Mouse (Mus musculus) lung, postnatal 0 days (tissue): ENCODE results near the gene Nme2.

Experiments used
- CTCF ChIP-seq: IDR thresholded peaks from 2 replicates; pipeline ENCODE4 v1.5.1; 2016; ENCODE audit warnings: antibody characterized with exemption, mild to moderate bottlenecking
- EP300 ChIP-seq: IDR thresholded peaks from 2 replicates; pipeline ENCODE4 v1.6.1; 2016; ENCODE audit warnings: antibody characterized with exemption, mild to moderate bottlenecking, control low read depth

GRCm38 (mm10) chr11:93988328-93989062 is 32.4 kb upstream of the Nme2 start:
- TF ChIP-seq CTCF, result no peak
- peak; percentile 48; the same call in 1 of the 2 replicates for TF ChIP-seq EP300
